Mouse (Mus musculus) bone marrow, adult 2 months (tissue): ENCODE measurements around the gene Nmral1. TPM values are rescaled to one million over a fixed set of nuclear protein-coding genes. Genes with fewer than 3 reads are reported as not detected.
"Not testable (repeated sequence)": the region's sequence is repeated elsewhere in the genome, so short reads cannot be mapped to it uniquely, and the experiment has no call there.

ENCODE experiments used
- H3K27ac ChIP-seq: fragments of 200-500 bp; 2 replicates; pipeline ENCODE4 v1.5.1; 2012; ENCODE audit warnings: low read depth, mild to moderate bottlenecking, control low read depth, inconsistent platforms, low read length; ENCODE audit not compliant: control insufficient read depth, poor library complexity, insufficient read depth
- H3K4me1 ChIP-seq: fragments of 200-500 bp; 2 replicates; pipeline ENCODE4 v1.6.1; 2011; ENCODE audit warnings: low read length; ENCODE audit not compliant: control insufficient read depth, insufficient read depth
- H3K4me3 ChIP-seq: fragments of 200-500 bp; replicated peaks from 2 replicates; pipeline ENCODE3; 2011; ENCODE audit warnings: mild to moderate bottlenecking, low read depth, low read length, control low read depth; ENCODE audit not compliant: control insufficient read depth
- CTCF ChIP-seq: fragments of 200-500 bp; IDR thresholded peaks from 2 replicates; pipeline ENCODE4 v1.5.1; 2011; ENCODE audit warnings: low read length, control low read depth; ENCODE audit not compliant: control insufficient read depth, insufficient read depth
- POLR2A ChIP-seq: fragments of 200-500 bp; IDR thresholded peaks from 2 replicates; pipeline ENCODE4 v1.6.1; 2011; ENCODE audit warnings: low read depth, mild to moderate bottlenecking, control low read depth, low read length, borderline replicate concordance; ENCODE audit not compliant: control insufficient read depth
- WGBS: fragments of 180-500 bp; shearing (Covaris S2); methylation state at CpG from one replicate; pipeline ENCODE4 v1.1.7; 2018; 5-methylcytosine and 5-hydroxymethylcytosine counted together
- polyA plus RNA-seq: library from polyadenylated mRNA; stranded (reverse); fragments of >200 nt; gene quantifications from 2 replicates; pipeline ENCODE4 v1.2.4, GENCODE M21; 2011; ENCODE audit warnings: low replicate concordance; ENCODE audit not compliant: missing spikeins, insufficient read depth, insufficient read length

Nmral1 gene
- polyA plus RNA-seq, 1 experiment, result 32.5 TPM

DNA sequence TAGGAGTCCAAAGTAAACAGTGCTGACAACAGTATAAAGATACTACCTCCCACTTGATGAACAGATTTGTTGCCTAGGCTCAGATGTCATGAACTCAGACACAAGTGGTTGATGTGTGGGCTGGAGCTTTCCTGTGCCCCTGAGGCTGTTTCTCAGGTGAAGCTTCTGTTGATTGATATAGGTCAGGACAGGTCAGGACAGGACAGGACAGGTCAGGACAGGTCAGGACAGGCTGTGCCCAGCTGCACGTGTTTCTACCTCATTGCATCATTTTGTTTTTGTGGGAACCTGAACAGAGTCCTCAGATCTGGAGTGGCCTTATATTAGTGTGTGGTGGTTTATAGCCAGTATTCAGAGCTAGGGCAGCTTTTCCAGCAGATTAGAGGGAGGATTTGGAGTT, 16.5 kb downstream of the Nmral1 start:
- 50% methylated on average over 1 of the region's 1 CpGs for WGBS
- Histone ChIP-seq H3K4me3 (no peak overlapping the region), H3K27ac (no peak overlapping the region), H3K4me1 (no peaks in the 10 kb centered on the region)
- TF ChIP-seq CTCF (no peak), POLR2A (no peak)

DNA sequence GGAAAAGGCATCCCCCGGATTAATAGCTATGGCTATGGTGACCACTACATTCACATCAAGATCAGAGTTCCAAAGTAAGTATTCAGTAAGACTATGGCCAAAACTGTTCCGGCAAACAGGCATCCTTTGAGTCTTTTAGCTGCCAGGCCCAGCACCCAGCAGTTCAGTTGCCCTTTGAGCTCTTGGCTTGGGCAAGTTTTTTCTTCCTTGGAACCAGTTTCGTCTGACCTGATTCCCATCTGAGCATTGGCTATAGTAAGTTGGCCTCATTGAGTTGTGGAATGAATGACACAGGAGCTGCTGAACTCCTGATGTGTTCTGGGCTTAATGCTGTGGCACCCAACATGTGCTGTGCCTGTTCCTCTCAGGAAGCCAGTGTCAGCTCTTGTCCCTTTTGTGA, 17.9 kb downstream of the Nmral1 start:
- H3K4me1 ChIP-seq, result no peaks in the 10 kb centered on the region
- no peak for TF ChIP-seq CTCF
- no peak for TF ChIP-seq POLR2A
- H3K4me3 ChIP-seq, result no peak overlapping the region
- WGBS, result 87% methylated on average over 3 of the region's 3 CpGs
- H3K27ac ChIP-seq, result no peak overlapping the region

DNA sequence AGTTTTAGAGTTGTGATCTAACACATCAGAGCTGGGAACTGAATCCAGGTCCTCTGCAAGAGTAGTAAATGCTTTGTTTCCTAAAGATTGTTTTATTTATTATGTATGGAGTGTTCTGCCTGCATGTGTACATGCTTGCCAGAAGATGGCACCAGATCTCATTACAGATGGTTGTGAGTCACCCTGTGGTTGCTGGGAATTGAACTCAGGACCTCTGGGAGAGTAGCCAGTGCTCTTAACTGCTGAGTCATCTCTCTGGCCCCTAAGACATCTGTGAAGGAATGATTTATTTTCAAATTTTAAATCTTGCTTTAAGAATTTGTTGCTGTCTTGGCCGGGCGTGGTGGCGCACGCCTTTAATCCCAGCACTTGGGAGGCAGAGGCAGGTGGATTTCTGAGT, 29.8 kb downstream of the Nmral1 start:
- not testable (repeated sequence) for H3K4me1 ChIP-seq, H3K4me3 ChIP-seq
- WGBS, result 98% methylated on average over 4 of the region's 4 CpGs

DNA sequence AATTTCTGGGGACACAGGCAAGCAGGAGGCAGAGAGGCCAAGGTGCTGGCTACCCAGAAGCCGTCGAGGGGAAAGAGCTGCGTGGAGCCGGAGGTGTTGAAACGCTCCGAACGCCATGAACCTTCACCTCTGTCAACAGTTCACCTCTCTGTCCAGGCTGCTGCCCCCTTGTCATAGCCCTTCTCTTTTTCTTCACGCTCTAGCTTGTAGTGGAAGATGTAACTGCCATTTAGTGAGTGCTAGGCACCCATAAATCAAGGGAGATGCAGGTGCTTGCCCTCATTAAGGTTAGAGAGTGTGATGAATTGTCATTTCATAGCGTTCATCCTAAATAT, 34.7 kb downstream of the Nmral1 start:
- peak overlapping the region; percentile 69 for H3K4me3 ChIP-seq
- 0% methylated on average over 9 of the region's 9 CpGs for WGBS
- H3K4me1 ChIP-seq, result no peaks in the 10 kb centered on the region; the same call in 1 of the 2 replicates
- TF ChIP-seq CTCF, result no peak
- no peak for TF ChIP-seq POLR2A
- H3K27ac ChIP-seq, result peak overlapping the region; percentile 38

More for the DNA sequence above, 29.8 kb downstream of the Nmral1 start:
- H3K27ac ChIP-seq, result not testable (repeated sequence)

DNA sequence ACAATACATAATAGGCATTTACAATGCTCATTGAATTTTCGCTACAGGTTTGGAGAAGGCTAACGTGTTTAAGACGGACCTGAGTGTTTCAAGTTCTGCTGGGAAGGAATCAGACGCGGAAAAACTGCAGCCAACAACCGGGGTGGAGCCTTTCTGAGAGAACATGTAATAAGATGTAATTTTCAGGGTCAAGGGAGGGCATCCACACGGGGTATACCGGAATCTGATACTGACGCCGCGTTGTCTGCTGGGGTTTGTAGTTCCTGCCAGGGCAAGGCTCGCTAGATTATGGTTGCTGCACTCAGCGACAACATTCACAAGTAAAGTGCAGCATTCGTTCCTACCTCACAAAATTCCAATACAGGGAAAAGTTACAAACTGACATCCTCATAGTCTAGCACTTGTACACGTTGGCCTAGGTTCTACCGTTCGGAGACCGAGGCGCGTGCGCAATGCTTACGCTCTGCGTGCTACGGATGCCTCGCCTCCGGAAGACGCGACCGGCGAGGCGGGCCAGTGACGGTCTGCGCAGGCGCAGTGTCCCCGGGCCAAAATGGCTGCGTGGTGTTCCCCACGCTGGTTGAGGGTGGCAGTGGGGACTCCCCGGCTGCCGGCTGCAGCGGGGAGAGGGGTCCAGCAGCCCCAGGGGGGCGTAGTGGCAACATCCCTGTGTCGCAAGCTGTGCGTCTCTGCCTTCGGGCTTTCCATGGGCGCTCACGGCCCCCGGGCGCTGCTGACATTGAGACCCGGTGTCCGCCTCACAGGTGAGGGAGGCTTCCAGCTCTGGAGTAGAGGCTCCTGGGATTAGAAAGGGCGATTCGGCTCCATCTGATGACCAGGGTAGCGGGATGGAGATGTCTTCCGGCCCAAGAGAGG, 35.3 kb downstream of the Nmral1 start:
- H3K27ac ChIP-seq, result peak overlapping the region; percentile 38
- WGBS, result under 1% methylated on average over 54 of the region's 54 CpGs
- peak overlapping the region; percentile 69 for H3K4me3 ChIP-seq
- H3K4me1 ChIP-seq, result no peaks in the 10 kb centered on the region; the same call in 1 of the 2 replicates
- no peak for TF ChIP-seq CTCF
- peak; percentile 92; the same call in 1 of the 2 replicates for TF ChIP-seq POLR2A

DNA sequence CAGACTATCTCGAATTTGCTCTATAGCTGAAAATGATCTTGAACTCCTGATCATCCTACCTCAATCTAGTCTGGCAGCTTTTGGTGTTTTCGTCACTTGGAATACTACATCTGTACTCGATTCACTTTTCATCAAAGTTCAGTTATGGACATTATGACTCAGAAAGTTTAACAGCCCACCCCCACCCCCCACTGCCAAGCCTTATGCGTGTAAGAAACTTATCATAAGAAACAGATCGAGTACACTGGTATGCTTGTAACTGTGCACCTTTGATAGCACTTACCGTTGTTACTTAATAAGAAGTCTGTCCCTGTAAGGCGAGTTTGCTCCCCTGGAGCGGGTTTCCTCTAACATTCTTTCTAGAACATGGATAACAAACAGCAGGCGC, 36.0 kb downstream of the Nmral1 start:
- WGBS, result 13% methylated on average over 9 of the region's 9 CpGs
- TF ChIP-seq CTCF (no peak), POLR2A (no peak)
- H3K27ac ChIP-seq, result peak overlapping the region; percentile 38; the same call in 1 of the 2 replicates
- H3K4me1 ChIP-seq, result peaks cover 1% of the 10 kb centered on the region
- H3K4me3 ChIP-seq, result peak overlapping the region; percentile 69

DNA sequence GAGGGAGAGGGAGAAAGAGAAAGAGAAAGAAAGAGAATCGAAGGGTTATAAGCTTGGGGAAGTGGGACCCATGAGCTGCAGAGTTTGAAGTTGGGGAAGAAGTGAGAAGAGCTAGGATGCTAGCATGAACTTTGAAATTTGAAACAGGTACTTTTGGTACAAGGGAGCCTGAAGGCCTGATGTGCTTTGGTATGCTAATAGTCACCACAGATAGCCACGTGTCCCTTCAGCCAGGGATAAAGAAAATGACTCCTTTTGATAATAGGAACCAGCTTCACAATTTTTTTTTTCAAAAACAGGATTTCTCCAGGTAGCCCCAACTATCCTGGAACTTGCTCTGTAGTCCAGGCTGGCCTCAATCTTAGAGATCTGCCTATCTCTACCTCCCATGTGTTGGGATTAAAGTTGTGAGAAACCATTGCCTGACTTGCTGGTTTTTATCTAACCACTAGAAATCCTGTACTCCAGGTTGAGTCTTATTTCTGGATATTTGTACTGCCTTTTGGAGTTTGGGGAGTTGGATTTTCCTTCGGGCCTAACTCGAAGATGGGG, 36.5 kb downstream of the Nmral1 start:
- no peak overlapping the region for H3K27ac ChIP-seq
- no peak overlapping the region for H3K4me3 ChIP-seq
- WGBS, result 50% methylated on average over 4 of the region's 4 CpGs
- TF ChIP-seq CTCF, result no peak
- no peak for TF ChIP-seq POLR2A
- peaks cover 2% of the 10 kb centered on the region for H3K4me1 ChIP-seq

DNA sequence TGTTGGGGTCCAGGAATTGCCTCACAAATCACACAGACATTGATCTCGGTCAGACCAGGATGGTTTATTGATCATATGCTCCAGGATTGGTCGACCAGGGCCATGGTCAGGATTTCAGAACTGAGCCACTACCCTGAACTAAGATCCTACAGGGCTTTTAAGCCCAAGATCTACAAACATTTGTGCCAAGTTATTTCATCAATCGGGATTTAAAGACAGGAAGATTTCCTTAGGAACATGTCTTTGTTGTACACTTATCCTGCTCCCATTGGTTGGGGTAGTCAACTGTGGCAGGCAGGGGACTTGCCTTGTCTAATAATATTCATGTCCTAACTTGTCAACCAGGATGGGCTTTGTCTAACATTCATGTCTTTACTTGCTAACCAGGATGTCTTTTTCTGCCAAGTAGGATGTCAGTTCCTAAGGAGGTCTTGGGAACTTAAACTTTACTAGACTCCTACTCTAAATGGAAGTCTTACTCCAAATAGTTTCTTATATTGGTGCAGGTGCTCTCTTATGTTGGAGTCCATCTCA, 38.2 kb downstream of the Nmral1 start:
- not testable (repeated sequence) for H3K4me1 ChIP-seq, H3K4me3 ChIP-seq, H3K27ac ChIP-seq
- 86% methylated on average over 3 of the region's 3 CpGs for WGBS
